14 mouse cellular contexts compared by ENCODE assay signal in the genomic region with DNA sequence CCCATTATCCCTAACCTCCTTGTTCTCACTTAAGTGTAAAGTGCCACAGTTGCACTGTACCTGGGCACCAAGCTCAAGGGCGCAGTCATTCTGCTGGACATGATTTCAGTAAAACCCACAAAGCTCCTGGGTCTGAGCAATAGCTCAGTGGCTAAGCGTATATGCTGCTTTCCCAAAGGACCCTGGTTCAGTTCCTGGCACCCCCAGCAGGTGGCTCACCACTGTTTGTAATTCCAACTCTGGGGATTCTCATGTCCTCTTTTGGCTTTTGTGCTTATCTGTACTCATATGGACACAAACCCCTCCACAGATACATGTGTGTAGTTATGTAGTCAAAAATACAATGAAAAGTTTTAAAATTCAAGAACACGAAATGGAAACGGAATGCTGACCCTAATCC. TPM values are rescaled to one million over a fixed set of nuclear protein-coding genes. Genes with fewer than 3 reads are reported as not detected.
DNase-seq lines count a peak whose midpoint lies in the region; ATAC-seq and TF ChIP-seq lines count a peak whose summit lies in the region.
"Had no signal": no experiment of that assay in that cellular context is flagged by ENCODE, and none has a peak within 500 bp of the region (broad histone marks: within the 10 kb centered on the region; RNA-seq: fewer than 3 reads in every experiment).

No protein-coding gene starts in this region.

- no peaks in the 10 kb centered on the region for H3K4me1 ChIP-seq in liver, embryonic 14.5 days (replicated peaks; ENCODE audit: control insufficient read depth in 2 of 2, insufficient read depth in 2 of 2, low read length in 1 of 2)
- no peaks in the 10 kb centered on the region for H3K4me1 ChIP-seq in liver, embryonic 12.5 days
- no peaks in the 10 kb centered on the region for H3K4me1 ChIP-seq in embryonic facial prominence, embryonic 10.5 days
- no peaks in the 10 kb centered on the region for H3K4me1 ChIP-seq in forebrain, embryonic 16.5 days (replicated peaks; ENCODE audit: control insufficient read depth, insufficient read depth, low read length)
- H3K4me1 ChIP-seq: embryonic facial prominence, embryonic 12.5 days; heart, embryonic 13.5 days; midbrain, embryonic 10.5 days had no signal

- H3K9me3 ChIP-seq in liver, embryonic 14.5 days (ENCODE audit: control insufficient read depth, low read length), result no peaks in the 10 kb centered on the region
- H3K9me3 ChIP-seq in liver, embryonic 12.5 days (replicated peaks), result no peaks in the 10 kb centered on the region
- H3K9me3 ChIP-seq in embryonic facial prominence, embryonic 10.5 days, result no peaks in the 10 kb centered on the region
- no peaks in the 10 kb centered on the region for H3K9me3 ChIP-seq in forebrain, embryonic 16.5 days (ENCODE audit: control insufficient read depth, low read length)
- H3K9me3 ChIP-seq: embryonic facial prominence, embryonic 12.5 days; heart, embryonic 13.5 days; midbrain, embryonic 10.5 days had no signal

- H3K4me2 ChIP-seq in liver, embryonic 14.5 days (ENCODE audit: low read depth), result no peak overlapping the region
- H3K4me2 ChIP-seq in liver, embryonic 12.5 days, result no peak overlapping the region
- no peak overlapping the region for H3K4me2 ChIP-seq in forebrain, embryonic 16.5 days (ENCODE audit: low read length)
- H3K4me2 ChIP-seq: embryonic facial prominence, embryonic 12.5 days; heart, embryonic 13.5 days had no signal

- intact Hi-C loops in gastrocnemius, adult 2 months (cut with DNase I), result no loop called here

- H3K27ac ChIP-seq in gastrocnemius, adult 2 months, result no peak overlapping the region
- H3K27ac ChIP-seq in liver, embryonic 14.5 days, result no peak overlapping the region
- H3K27ac ChIP-seq in liver, embryonic 12.5 days, result no peak overlapping the region
- no peak overlapping the region for H3K27ac ChIP-seq in embryonic facial prominence, embryonic 10.5 days (replicated peaks)
- H3K27ac ChIP-seq in forebrain, embryonic 16.5 days (ENCODE audit: low read length), result no peak overlapping the region
- H3K27ac ChIP-seq: embryonic facial prominence, embryonic 12.5 days; heart, embryonic 13.5 days; midbrain, embryonic 10.5 days had no signal

- no peak for ATAC-seq in liver, embryonic 14.5 days (ENCODE audit: insufficient read depth)
- ATAC-seq in liver, embryonic 12.5 days, result no peak
- ATAC-seq in forebrain, embryonic 16.5 days, result no peak

- H3K9ac ChIP-seq in liver, embryonic 14.5 days (replicated peaks), result no peak overlapping the region
- no peak overlapping the region for H3K9ac ChIP-seq in liver, embryonic 12.5 days
- no peak overlapping the region for H3K9ac ChIP-seq in forebrain, embryonic 16.5 days (replicated peaks; ENCODE audit: low read depth, low read length)
- H3K9ac ChIP-seq: embryonic facial prominence, embryonic 12.5 days; heart, embryonic 13.5 days had no signal

- no peaks in the 10 kb centered on the region for H3K27me3 ChIP-seq in liver, embryonic 14.5 days (ENCODE audit: control insufficient read depth, insufficient read depth, low read length)
- H3K27me3 ChIP-seq in liver, embryonic 12.5 days (replicated peaks), result no peaks in the 10 kb centered on the region
- H3K27me3 ChIP-seq in embryonic facial prominence, embryonic 10.5 days (replicated peaks; ENCODE audit: low read depth, poor library complexity, severe bottlenecking), result no peaks in the 10 kb centered on the region
- no peaks in the 10 kb centered on the region for H3K27me3 ChIP-seq in forebrain, embryonic 16.5 days (replicated peaks; ENCODE audit: control insufficient read depth, insufficient read depth, low read length)
- H3K27me3 ChIP-seq: embryonic facial prominence, embryonic 12.5 days; heart, embryonic 13.5 days had no signal

- DNase-seq in gastrocnemius, adult 2 months, result no peak
- no peak for DNase-seq in gastrocnemius, postnatal 10 days
- DNase-seq in liver, embryonic 14.5 days (ENCODE audit: low read depth in 3 of 3, low spot score in 3 of 3), result no peak
- peak; percentile 3 for DNase-seq in B cell, adult 2 months
- peak; percentile 10 for DNase-seq in embryonic facial prominence, embryonic 10.5 days (ENCODE audit: low spot score)
- no peak for DNase-seq in c-Kit-positive CD71-positive TER-119-positive erythroid progenitor cells, embryonic 14.5 days (ENCODE audit: low spot score)

- H3K36me3 ChIP-seq in liver, embryonic 14.5 days (replicated peaks; ENCODE audit: control insufficient read depth, insufficient read depth, low read depth), result no peaks in the 10 kb centered on the region
- no peaks in the 10 kb centered on the region for H3K36me3 ChIP-seq in liver, embryonic 12.5 days
- H3K36me3 ChIP-seq in embryonic facial prominence, embryonic 10.5 days (replicated peaks), result no peaks in the 10 kb centered on the region
- H3K36me3 ChIP-seq in forebrain, embryonic 16.5 days (ENCODE audit: control insufficient read depth, insufficient read depth), result no peaks in the 10 kb centered on the region
- H3K36me3 ChIP-seq: embryonic facial prominence, embryonic 12.5 days; heart, embryonic 13.5 days; midbrain, embryonic 10.5 days had no signal

- no peak overlapping the region for H3K4me3 ChIP-seq in gastrocnemius, adult 2 months
- no peak overlapping the region for H3K4me3 ChIP-seq in liver, embryonic 14.5 days (ENCODE audit: insufficient read depth in 1 of 2, low read depth in 2 of 2, low read length in 2 of 2)
- H3K4me3 ChIP-seq in liver, embryonic 12.5 days, result no peak overlapping the region
- no peak overlapping the region for H3K4me3 ChIP-seq in embryonic facial prominence, embryonic 10.5 days
- H3K4me3 ChIP-seq in forebrain, embryonic 16.5 days (replicated peaks; ENCODE audit: low read length), result no peak overlapping the region
- H3K4me3 ChIP-seq: embryonic facial prominence, embryonic 12.5 days; heart, embryonic 13.5 days; midbrain, embryonic 10.5 days had no signal

- TF ChIP-seq CTCF in gastrocnemius, adult 2 months (IDR thresholded peaks at IDR 0.05), result peak; percentile 24; the same call in 1 of the 2 replicates
- peak; percentile 32; the same call in 1 of the 2 replicates for TF ChIP-seq CTCF in liver, embryonic 14.5 days (IDR thresholded peaks at IDR 0.05; ENCODE audit: low read depth)

- TF ChIP-seq EP300 in liver, embryonic 14.5 days (IDR thresholded peaks at IDR 0.05; ENCODE audit: low read depth), result no peak

- WGBS in liver, embryonic 14.5 days (ENCODE audit: insufficient replicate concordance), result 70% methylated on average over 4 of the region's 4 CpGs
- 56% methylated on average over 4 of the region's 4 CpGs for WGBS in liver, embryonic 12.5 days (ENCODE audit: insufficient replicate concordance)
- 76% methylated on average over 4 of the region's 4 CpGs for WGBS in embryonic facial prominence, embryonic 10.5 days
- WGBS in forebrain, embryonic 16.5 days, result 90% methylated on average over 4 of the region's 4 CpGs

RNA-seq across cellular contexts. Expression of gene 4921539E11Rik, which starts 21.3 kb away (rescaled TPM):
- not detected for total RNA-seq in gastrocnemius, adult 2 months (2021)
- not detected for total RNA-seq in gastrocnemius, postnatal 10 days (2021)
- polyA plus RNA-seq in liver, embryonic 14.5 days (2012; rRNA removed), result not detected in 2 replicates
- polyA plus RNA-seq in liver, embryonic 14.5 days (2014; fragmentation: Nextera tagmentation; extraction: Ambion mirVana), result not detected in 2 replicates
- not detected in 2 replicates for polyA plus RNA-seq in liver, embryonic 12.5 days (2016; fragmentation: Nextera tagmentation; extraction: Ambion mirVana)
- polyA plus RNA-seq in embryonic facial prominence, embryonic 10.5 days (2016; fragmentation: Nextera tagmentation; extraction: Ambion mirVana), result not detected in 2 replicates
- polyA plus RNA-seq in forebrain, embryonic 16.5 days (2015; fragmentation: Nextera tagmentation; extraction: Ambion mirVana), result not detected in 2 replicates
- total RNA-seq: left cerebral cortex, postnatal 36 days; neutrophil, adult 5-6 weeks had no signal
- polyA plus RNA-seq: embryonic facial prominence, embryonic 12.5 days; heart, embryonic 13.5 days; intestine, embryonic 14.5 days; midbrain, embryonic 10.5 days had no signal

RNA-seq across cellular contexts. Expression of gene Oma1, which starts 44.3 kb away (rescaled TPM):
- 10 to 100 TPM; 20.7 to 29.1 TPM for total RNA-seq in gastrocnemius, adult 2 months (2021)
- 10 to 100 TPM; 18.3 to 19.7 TPM for total RNA-seq in gastrocnemius, postnatal 10 days (2021)
- polyA plus RNA-seq in liver, embryonic 14.5 days (2012; rRNA removed), result 5.0 and 6.8 TPM in 2 replicates
- 10.3 and 13.4 TPM in 2 replicates for polyA plus RNA-seq in liver, embryonic 14.5 days (2014; fragmentation: Nextera tagmentation; extraction: Ambion mirVana)
- polyA plus RNA-seq in liver, embryonic 12.5 days (2016; fragmentation: Nextera tagmentation; extraction: Ambion mirVana), result 16.5 and 17.3 TPM in 2 replicates
- polyA plus RNA-seq in embryonic facial prominence, embryonic 10.5 days (2016; fragmentation: Nextera tagmentation; extraction: Ambion mirVana), result 14.5 and 16.3 TPM in 2 replicates
- 15.1 and 21.6 TPM in 2 replicates for polyA plus RNA-seq in forebrain, embryonic 16.5 days (2015; fragmentation: Nextera tagmentation; extraction: Ambion mirVana)

RNA-seq across cellular contexts. Expression of gene Slc35d1, which starts 54.4 kb away (rescaled TPM):
- total RNA-seq in gastrocnemius, adult 2 months (2021), result 1 to 10 TPM; 4.6 to 6.3 TPM
- 1 to 10 TPM; 4.8 to 5.5 TPM for total RNA-seq in gastrocnemius, postnatal 10 days (2021)
- polyA plus RNA-seq in liver, embryonic 14.5 days (2012; rRNA removed), result 5.5 and 6.4 TPM in 2 replicates
- 4.4 and 6.5 TPM in 2 replicates for polyA plus RNA-seq in liver, embryonic 14.5 days (2014; fragmentation: Nextera tagmentation; extraction: Ambion mirVana)
- 11.1 and 12.7 TPM in 2 replicates for polyA plus RNA-seq in liver, embryonic 12.5 days (2016; fragmentation: Nextera tagmentation; extraction: Ambion mirVana)
- polyA plus RNA-seq in embryonic facial prominence, embryonic 10.5 days (2016; fragmentation: Nextera tagmentation; extraction: Ambion mirVana), result 11.4 and 13.0 TPM in 2 replicates
- polyA plus RNA-seq in forebrain, embryonic 16.5 days (2015; fragmentation: Nextera tagmentation; extraction: Ambion mirVana), result 3.7 and 5.8 TPM in 2 replicates

Comparison
In these comparisons a context has a peak if more than half of its experiments do, and no peak if none do; other contexts are left out.
1. DNase-seq: peak in B cell, adult 2 months (2 of 2) and embryonic facial prominence, embryonic 10.5 days (single experiment); none in gastrocnemius, adult 2 months (single experiment), gastrocnemius, postnatal 10 days (single experiment), liver, embryonic 14.5 days (0 of 3) and c-Kit-positive CD71-positive TER-119-positive erythroid progenitor cells, embryonic 14.5 days (single experiment).